Mouse (Mus musculus) liver, postnatal 0 days (tissue): ENCODE results near the gene Dclk1.

Experiments
- CTCF ChIP-seq: sonication (generic); IDR thresholded peaks from 2 replicates; pipeline ENCODE4 v1.5.1; 2016; ENCODE audit warnings: antibody characterized with exemption, low read depth
- EP300 ChIP-seq: IDR thresholded peaks from 2 replicates; pipeline ENCODE4 v1.6.1; 2016; ENCODE audit warnings: antibody characterized with exemption, low read depth, mild to moderate bottlenecking

GRCm38 (mm10) chr3:55342445-55342844 is 100.3 kb downstream of the Dclk1 start:
- TF ChIP-seq CTCF = no peak
- no peak for TF ChIP-seq EP300
